Mouse (Mus musculus): ENCODE results near the gene Esam.
A peak's percentile ranks its signal among the peaks of the same experiment; 100 is the strongest.

Esam gene

DNA sequence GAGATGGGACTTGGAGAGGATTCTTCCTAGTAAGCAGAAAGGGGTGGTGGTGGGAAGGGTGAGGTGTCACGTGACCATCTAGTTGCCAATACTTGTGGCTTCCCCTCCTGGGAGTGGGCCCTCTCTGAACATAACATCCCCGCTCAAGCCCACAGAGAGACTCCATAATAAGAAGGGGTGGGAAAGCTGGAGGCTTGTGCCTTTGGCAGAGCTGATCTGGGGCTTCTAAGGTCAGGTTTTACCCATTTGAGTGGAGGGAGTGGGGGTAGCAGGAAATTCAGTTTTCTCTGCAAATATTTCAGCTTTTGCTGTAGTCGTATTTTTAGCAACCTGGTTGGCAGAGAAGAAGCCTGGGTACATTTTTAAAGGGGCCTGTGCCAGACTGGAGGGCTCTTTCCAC lies 28.5 kb downstream of the Esam start:
- no peak for DNase-seq

DNA sequence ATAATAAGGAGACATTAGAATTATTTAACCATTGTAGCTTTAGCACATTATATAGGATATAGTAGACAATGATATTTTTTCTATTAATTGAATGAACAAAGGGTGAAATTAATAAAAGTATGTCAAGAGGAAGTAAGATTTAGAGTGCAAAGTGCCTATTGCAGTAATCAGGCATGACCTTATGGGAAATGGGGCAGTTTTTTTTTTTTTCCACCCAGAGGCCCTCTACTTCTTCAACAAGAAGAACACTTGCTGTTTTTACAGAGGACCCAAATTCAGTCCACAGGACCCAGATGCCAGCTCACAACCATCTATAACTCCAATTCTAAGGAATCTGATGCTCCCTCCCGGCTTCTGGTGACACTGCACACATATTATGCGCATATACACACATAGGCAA lies 32.7 kb downstream of the Esam start:
- DNase-seq, result no peak

DNA sequence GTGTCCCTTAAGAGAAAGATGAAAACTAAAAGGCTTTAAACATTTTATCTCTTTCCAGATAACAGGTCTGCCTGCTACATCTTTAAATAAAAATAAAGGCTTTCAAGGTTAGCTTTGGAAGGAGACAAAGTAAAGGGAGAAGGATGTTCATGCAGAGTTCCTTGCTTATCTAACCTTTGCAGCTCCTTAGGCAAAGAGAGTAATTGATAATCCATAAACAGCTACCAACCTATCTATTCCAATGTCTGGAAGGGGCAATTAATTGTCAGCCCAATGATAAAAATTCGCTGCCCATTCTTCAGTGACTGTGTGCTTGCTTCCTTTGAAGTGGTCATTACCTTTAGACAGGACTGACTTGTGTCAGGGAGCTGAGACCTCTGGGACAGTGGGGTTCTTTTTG lies 35.9 kb downstream of the Esam start:
- no peak for DNase-seq

DNA sequence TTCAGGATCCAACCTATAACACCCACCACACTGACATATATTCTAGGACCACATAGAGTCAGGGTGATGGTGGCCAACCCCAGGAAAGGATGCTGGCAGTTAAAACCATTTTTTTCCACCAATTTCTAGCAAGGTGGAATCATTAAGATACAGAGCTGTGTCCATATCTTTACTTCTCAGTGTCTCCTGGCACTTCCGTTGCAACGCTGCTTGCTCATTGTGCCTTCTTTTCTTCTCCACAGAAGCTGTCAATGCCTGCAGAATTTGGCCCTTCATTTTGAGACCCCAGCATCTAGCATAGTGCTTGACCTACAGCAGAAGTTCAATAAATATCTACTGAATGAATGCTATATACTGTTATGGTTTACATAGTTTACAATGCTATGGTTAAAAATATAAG lies 39.1 kb downstream of the Esam start:
- no peak for DNase-seq

DNA sequence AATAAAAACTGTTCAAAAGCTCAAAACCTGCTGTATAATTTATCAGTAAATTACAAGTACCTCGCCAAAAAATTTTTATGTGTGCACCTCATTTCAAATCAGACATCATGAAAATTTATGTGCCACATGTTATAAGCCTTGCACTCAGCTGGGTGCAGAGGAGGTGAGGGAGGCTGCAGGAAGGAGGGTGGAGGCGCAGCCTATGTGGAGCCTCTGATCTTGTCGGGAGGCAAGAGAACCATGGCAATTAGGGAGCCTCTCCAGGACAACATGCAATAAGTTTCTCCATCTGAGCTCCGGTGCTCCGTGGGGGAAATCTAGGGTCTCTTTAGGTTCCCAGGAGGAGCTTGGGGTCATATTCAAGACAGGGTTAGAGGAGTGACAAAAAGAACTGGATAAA lies 39.6 kb downstream of the Esam start:
- DNase-seq, result no peak

DNA sequence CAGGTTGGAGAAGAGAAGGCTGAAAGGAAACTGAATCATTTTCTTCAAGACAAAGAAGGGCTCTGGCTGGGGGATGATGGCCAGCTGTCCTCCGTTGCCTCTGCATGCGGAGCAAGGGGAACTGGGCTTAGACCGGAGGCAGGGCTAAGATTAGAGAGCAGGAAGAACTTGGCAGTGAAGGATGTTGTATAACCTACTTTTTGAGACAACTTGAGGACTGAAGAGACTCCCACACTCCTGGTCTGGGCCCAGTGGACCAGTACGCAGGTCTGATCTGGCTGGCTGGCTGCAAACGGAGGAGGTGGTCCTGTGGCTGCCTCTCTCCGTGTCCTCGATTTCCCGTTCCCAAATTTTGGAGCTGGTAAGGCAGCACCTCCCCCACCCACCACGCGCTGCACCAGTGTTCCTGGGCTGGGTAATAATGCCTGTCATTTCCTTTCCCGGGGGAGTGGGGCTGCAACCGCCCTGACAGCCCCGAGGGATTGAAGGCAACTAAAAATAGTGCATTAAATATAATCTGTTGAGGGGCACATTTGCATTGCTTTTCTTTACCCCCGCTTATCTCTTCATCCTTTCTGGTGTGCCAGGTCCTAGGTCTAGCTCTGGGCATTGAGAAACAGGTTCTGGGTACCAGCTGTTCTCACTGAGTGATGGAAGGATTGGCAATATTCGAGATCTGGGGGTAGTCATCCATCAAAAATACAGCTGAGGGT lies 40.2 kb downstream of the Esam start:
- DNase-seq, result peak; percentile 36

DNA sequence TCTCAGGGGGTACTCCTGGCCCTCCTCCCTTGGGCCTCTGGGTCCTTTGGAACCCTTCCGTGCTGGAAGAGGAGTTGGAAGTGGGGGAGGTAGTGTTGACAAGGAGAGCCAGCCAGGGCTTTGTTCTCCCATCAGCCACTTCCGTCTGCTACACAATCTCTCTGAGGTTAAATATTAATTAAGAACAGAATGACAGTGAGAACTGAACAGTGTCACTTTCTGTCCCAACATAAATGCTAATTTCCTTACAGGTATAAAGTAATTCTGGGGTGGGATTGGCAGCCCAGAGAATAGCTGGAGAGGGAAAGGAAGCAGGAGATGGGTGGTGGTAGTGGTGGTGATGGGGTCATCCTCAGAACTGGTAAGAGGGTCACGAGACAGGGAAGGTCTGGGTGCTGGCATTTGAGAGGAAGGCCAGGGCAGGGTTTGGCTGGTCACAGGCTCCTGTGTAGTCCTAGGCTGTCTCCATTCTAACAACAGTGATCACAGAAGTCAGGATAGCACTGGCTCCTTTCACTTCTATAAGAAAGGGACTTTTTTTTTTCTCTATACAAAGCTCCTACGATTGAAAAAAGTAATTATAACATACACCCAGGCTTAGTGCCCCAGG lies 40.8 kb downstream of the Esam start:
- DNase-seq, result peak; percentile 59

DNA sequence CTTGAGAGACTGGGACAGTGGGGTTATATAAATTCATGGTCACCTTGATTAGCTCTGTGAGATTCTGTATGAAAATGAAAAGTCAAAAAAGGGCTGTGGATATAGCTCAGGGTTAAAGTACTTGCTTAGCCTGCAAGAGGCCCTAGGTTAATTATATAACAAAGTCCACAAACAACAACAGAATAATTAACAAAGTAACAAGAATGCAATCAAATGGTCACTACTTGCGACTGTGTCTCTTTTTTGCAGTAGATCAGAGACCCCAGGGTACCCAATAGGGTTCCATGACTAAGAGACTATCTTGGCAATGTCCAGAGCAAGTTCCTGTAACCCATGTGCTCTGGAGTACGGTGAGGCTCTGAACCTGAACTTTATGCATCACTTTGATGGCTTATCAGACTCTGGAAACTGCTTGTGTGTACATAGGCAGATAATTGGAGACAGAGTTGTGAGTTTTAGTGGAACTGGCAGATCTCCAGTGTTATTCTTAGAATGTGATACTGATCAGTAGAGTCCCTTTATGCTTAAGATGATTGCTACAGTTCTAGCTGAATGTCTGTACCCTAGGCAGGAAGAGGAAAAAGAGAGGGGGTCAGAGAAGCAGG lies 41.5 kb downstream of the Esam start:
- peak; percentile 65 for DNase-seq

DNA sequence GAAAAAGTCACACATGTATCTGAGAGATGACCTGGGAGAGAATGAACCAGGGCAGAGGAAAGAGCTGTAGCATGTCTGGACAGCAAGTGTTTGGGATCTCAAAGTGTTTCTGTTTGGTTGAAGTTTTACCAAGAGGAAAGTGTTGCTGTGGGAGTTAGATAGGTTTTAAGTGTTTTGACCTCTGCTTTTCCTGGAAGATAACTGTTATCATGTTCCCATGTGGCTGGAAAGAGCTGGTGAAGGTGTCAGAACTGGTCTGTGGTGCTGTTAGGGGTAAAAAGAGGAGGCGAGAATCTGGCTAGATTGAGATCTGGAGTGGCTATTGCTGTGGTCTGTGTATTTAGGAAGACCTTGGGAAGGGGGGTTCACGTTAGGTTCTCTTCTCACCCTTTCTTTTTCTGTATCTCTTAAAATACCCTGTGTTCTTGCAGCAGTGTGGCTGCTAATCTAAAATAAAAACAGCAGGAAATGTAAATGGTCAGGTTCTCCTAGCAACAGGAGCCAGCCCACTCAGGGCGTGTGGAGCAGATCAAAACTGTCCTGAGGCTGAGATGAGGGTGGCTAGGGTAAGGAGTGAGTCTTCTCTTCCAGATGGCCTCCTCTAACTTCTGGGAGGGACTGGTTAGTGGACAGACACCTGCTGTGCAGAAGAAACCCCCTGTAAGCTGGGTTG lies 44.5 kb downstream of the Esam start:
- no peak for DNase-seq

DNA sequence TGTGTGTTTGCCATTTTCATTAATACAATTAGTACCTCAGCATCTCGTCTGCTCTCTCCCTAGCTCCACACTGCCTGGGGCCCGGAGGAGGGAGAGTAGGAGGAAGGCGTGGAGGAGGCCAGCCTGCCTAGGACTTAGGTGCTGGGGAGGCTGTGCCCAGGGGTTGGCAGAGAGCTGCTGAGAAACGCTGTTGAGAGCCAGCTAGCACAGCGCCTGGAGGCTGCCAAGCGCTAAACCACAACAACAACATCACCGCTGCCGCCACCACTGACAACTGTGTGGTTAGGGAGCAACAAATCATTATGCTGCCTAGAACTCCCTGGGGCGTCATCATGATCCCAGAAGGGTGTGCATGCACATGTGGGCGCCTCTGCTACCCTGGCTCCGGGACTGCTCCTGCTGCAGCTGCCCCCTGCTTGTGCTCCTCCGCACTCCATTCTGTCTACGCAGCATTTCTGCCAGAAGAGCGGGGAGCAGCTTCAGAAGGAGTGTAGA lies 48.6 kb downstream of the Esam start:
- DNase-seq, result no peak

DNA sequence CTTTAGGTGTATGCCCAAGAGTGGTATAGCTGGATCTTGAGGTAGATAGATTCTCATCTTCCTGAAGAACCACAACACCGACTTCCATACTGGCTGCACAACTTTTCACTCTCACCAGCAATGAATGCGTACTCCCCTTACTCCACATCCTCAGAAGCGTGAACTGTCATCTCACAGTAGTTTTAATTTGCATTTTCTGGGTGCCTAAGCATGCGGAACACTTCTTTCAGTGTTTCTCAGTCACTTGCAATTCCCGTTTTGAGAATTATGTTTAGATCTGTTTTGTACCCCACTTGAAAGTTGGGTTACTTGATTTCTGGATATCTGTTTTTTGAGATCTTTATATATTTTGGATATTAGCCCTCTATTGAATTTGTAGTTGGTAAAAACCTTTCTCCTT lies 55.7 kb downstream of the Esam start:
- no peak for DNase-seq

DNA sequence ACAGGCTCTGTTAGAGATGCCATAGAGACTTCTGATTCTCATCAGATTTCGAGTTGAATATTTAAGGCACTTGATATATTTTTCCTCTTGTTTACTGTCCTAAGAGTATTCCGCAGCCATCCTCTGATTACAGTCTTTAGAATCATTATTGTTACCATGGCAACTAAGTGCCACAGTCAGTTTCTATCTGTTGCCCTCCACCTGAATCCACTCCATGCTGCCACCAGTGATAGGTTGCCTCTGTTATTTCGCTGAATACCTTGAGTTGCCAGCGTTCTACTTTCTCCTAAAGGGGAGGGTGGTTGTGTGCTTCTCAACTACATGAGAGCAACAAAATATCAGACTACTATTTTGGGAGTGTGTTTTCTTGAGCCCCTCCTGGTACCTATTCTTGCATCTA lies 58.8 kb downstream of the Esam start:
- DNase-seq, result no peak

Data from kidney, adult 9 months (tissue).